Mouse (Mus musculus): ENCODE data around the gene Catsperd. TPM values are rescaled to one million over a fixed set of nuclear protein-coding genes. Genes with fewer than 3 reads are reported as not detected.
A peak's percentile ranks its signal among the peaks of the same experiment; 100 is the strongest.

Catsperd gene
- total and polyA plus RNA-seq, 3 experiments: 0.16 to 0.36 (median 0.21) TPM

- peak overlapping the region; percentile 47 to 94 (median 64) for H3K4me3 ChIP-seq (replicated peaks in 1 of 3; ENCODE audit: low read depth in 2 of 3, low read length in 2 of 3, poor library complexity in 1 of 3)
- H3K4me1 ChIP-seq (ENCODE audit: control insufficient read depth in 1 of 2, insufficient read depth in 2 of 2): peaks cover 16 to 39% of the 10 kb centered on the region in 2 experiments
- DNase-seq (ENCODE audit: extremely low read depth): no peak
- TF ChIP-seq USF1 (IDR thresholded peaks at IDR 0.05; ENCODE audit: low read depth, low read length) (no peak), SIN3A (IDR thresholded peaks at IDR 0.05; ENCODE audit: low read length) (0 out of 2 replicates have a peak, but pooled peaks have one; percentile 12)
- peaks cover 41% of the 10 kb centered on the region for H3K79me2 ChIP-seq (replicated peaks; ENCODE audit: control insufficient read depth, extremely low read depth, insufficient read depth, poor library complexity, severe bottlenecking)
- peaks cover 39 to 49% of the 10 kb centered on the region in 2 experiments for H3K36me3 ChIP-seq (replicated peaks in 1 of 2; ENCODE audit: control insufficient read depth in 1 of 2, insufficient read depth in 1 of 2, low read length in 1 of 2)
- H3K4me2 ChIP-seq (ENCODE audit: insufficient read depth, low read depth, poor library complexity, severe bottlenecking): peak overlapping the region; percentile 84
- H3K9me3 ChIP-seq (replicated peaks; ENCODE audit: low read length): no peaks in the 10 kb centered on the region
- peak overlapping the region; percentile 86 for H3K9ac ChIP-seq (ENCODE audit: insufficient read depth, low read depth)
- in situ Hi-C loops (cut with MboI; ENCODE audit: low pct_ligation_motif_present, low pct_unique_long_range_greater_than_20kb, low sequenced_read_pairs) (no loop called here), dilution Hi-C loops (cut with MboI; ENCODE audit: extremely low pct_ligation_motif_present, extremely low pct_unique_long_range_greater_than_20kb, low sequenced_read_pairs) (no loop called here)
- H3K27ac ChIP-seq (ENCODE audit: insufficient read depth, low read depth): no peak overlapping the region; the same call in 1 of the 2 replicates
- no peaks in the 10 kb centered on the region for H3K27me3 ChIP-seq (replicated peaks)
Observed at GRCm38 (mm10) chr17:56625495-56625894, 2.4 kb upstream of the Catsperd start.

DNA sequence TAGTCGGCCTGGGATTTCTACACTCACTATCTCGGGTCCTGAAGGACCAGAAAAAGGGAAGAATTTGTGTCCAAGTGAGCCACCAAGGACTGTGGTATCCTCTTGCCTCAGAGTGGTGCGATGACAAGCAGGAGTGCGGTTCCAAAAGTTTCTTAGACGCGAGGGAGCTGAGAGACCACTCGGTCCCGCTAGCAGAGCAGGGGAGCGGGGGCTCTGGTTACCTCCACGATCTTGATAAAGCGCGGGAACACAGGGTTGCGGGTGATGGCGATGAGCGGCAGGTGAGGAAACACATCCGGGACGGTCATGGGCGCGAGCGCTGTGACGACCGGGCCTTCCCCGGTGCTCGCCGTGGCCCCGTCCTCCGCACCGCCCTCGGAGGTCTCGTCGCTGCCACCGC, 1.7 kb upstream of the Catsperd start:
- H3K4me3 ChIP-seq (replicated peaks in 1 of 3; ENCODE audit: low read depth in 2 of 3, low read length in 2 of 3, poor library complexity in 1 of 3): peak overlapping the region; percentile 64 to 96 (median 94)
- peak overlapping the region; percentile 8; the same call in 1 of the 2 replicates for H3K27ac ChIP-seq (ENCODE audit: insufficient read depth, low read depth)
- H3K79me2 ChIP-seq (replicated peaks; ENCODE audit: control insufficient read depth, extremely low read depth, insufficient read depth, poor library complexity, severe bottlenecking): peaks cover 41% of the 10 kb centered on the region
- dilution Hi-C loops (cut with MboI; ENCODE audit: extremely low pct_ligation_motif_present, extremely low pct_unique_long_range_greater_than_20kb, low sequenced_read_pairs) (no loop called here), in situ Hi-C loops (cut with MboI; ENCODE audit: low pct_ligation_motif_present, low pct_unique_long_range_greater_than_20kb, low sequenced_read_pairs) (no loop called here)
- H3K36me3 ChIP-seq (replicated peaks in 1 of 2; ENCODE audit: control insufficient read depth in 1 of 2, insufficient read depth in 1 of 2, low read length in 1 of 2): peaks cover 32 to 43% of the 10 kb centered on the region in 2 experiments
- no peaks in the 10 kb centered on the region for H3K27me3 ChIP-seq (replicated peaks)
- no peak for TF ChIP-seq ZNF384 (IDR thresholded peaks at IDR 0.05; ENCODE audit: low read depth, low read length)
- TF ChIP-seq GABPA (IDR thresholded peaks at IDR 0.05; ENCODE audit: insufficient replicate concordance, low read depth, low read length): no peak
- no peak for TF ChIP-seq PAX5 (IDR thresholded peaks at IDR 0.05; ENCODE audit: low read length)
- TF ChIP-seq E2F4 (IDR thresholded peaks at IDR 0.05; ENCODE audit: insufficient replicate concordance, low read depth, low read length): no peak
- no peak for TF ChIP-seq MAZ (IDR thresholded peaks at IDR 0.05; ENCODE audit: low read depth, low read length)
- TF ChIP-seq ETS1 (conservative IDR thresholded peaks at IDR 0.05; ENCODE audit: low read depth, low read length): no peak
- no peak for TF ChIP-seq MAX (IDR thresholded peaks at IDR 0.05; ENCODE audit: low read length)
- no peak for TF ChIP-seq CTCF (conservative IDR thresholded peaks at IDR 0.05 in 1 of 2, IDR thresholded peaks at IDR 0.05 in 1 of 2; ENCODE audit: low read depth in 2 of 2, low read length in 2 of 2)
- TF ChIP-seq ZMIZ1 (IDR thresholded peaks at IDR 0.05; ENCODE audit: low read depth, low read length): no peak
- TF ChIP-seq MAFK (IDR thresholded peaks at IDR 0.05; ENCODE audit: insufficient replicate concordance, low read length): no peak
- no peak for TF ChIP-seq JUND (conservative IDR thresholded peaks at IDR 0.05; ENCODE audit: low read depth, low read length)
- TF ChIP-seq CHD2 (IDR thresholded peaks at IDR 0.05; ENCODE audit: low read length): no peak
- TF ChIP-seq BHLHE40 (IDR thresholded peaks at IDR 0.05; ENCODE audit: low read depth, low read length): no peak
- peaks cover 17 to 47% of the 10 kb centered on the region in 2 experiments for H3K4me1 ChIP-seq (ENCODE audit: control insufficient read depth in 1 of 2, insufficient read depth in 2 of 2)
- peak overlapping the region; percentile 86 for H3K9ac ChIP-seq (ENCODE audit: insufficient read depth, low read depth)
- no peaks in the 10 kb centered on the region for H3K9me3 ChIP-seq (replicated peaks; ENCODE audit: low read length)
- H3K4me2 ChIP-seq (ENCODE audit: insufficient read depth, low read depth, poor library complexity, severe bottlenecking): peak overlapping the region; percentile 84
- DNase-seq (ENCODE audit: extremely low read depth): no peak
